Mouse (Mus musculus) CH12.LX (cell line): ENCODE results near the gene Mrpl44.

Experiments used
- CTCF ChIP-seq, 2 experiments: IDR thresholded peaks in 1 of 2; conservative IDR thresholded peaks in 1 of 2; 2 replicates each; pipeline ENCODE4 v1.5.1; 2011 to 2012; ENCODE audit warnings: low read depth in 2 of 2, low read length in 2 of 2, improper control_type of control experiment in 1 of 2, inconsistent platforms in 1 of 2, mild to moderate bottlenecking in 1 of 2, moderate library complexity in 1 of 2
- ETS1 ChIP-seq: conservative IDR thresholded peaks from 2 replicates; pipeline ENCODE4 v1.6.1; 2012; ENCODE audit warnings: low read depth, mild to moderate bottlenecking, inconsistent platforms, low read length, improper control_type of control experiment, moderate library complexity
- HCFC1 ChIP-seq: IDR thresholded peaks from 2 replicates; pipeline ENCODE4 v1.6.1; 2012; ENCODE audit warnings: low read depth, mild to moderate bottlenecking, inconsistent platforms, low read length, improper control_type of control experiment
- IRF4 ChIP-seq: IDR thresholded peaks from 2 replicates; pipeline ENCODE4 v1.6.1; 2014; ENCODE audit warnings: low read depth, mild to moderate bottlenecking, inconsistent platforms, low read length, improper control_type of control experiment
- MAFK ChIP-seq: IDR thresholded peaks from 2 replicates; pipeline ENCODE4 v1.6.1; 2011; ENCODE audit warnings: low read length, improper control_type of control experiment; ENCODE audit not compliant: insufficient replicate concordance
- MAX ChIP-seq: IDR thresholded peaks from 2 replicates; pipeline ENCODE4 v1.6.1; 2011; ENCODE audit warnings: low read length, improper control_type of control experiment
- MXI1 ChIP-seq: IDR thresholded peaks from 2 replicates; pipeline ENCODE4 v1.6.1; 2011; ENCODE audit warnings: mild to moderate bottlenecking, low read depth, low read length, improper control_type of control experiment
- MYC ChIP-seq: IDR thresholded peaks from 2 replicates; pipeline ENCODE4 v1.6.1; 2011; ENCODE audit warnings: low read depth, mild to moderate bottlenecking, improper control_type of control experiment, low read length
- POLR2A ChIP-seq: IDR thresholded peaks from 2 replicates; pipeline ENCODE4 v1.6.1; 2011; ENCODE audit warnings: low read depth, mild to moderate bottlenecking, improper control_type of control experiment, low read length
- POLR2AphosphoS2 ChIP-seq: IDR thresholded peaks from 2 replicates; pipeline ENCODE4 v1.6.1; 2011; ENCODE audit warnings: low read depth, low read length, improper control_type of control experiment
- UBTF ChIP-seq: IDR thresholded peaks from 2 replicates; pipeline ENCODE4 v1.6.1; 2012; ENCODE audit warnings: low read depth, mild to moderate bottlenecking, inconsistent platforms, low read length, improper control_type of control experiment, moderate library complexity
- USF1 ChIP-seq: IDR thresholded peaks from 2 replicates; pipeline ENCODE4 v1.6.1; 2014; ENCODE audit warnings: low read depth, mild to moderate bottlenecking, inconsistent platforms, low read length, improper control_type of control experiment
- ZNF384 ChIP-seq: IDR thresholded peaks from 2 replicates; pipeline ENCODE4 v1.6.1; 2012; ENCODE audit warnings: low read depth, low read length, improper control_type of control experiment, inconsistent platforms

DNA sequence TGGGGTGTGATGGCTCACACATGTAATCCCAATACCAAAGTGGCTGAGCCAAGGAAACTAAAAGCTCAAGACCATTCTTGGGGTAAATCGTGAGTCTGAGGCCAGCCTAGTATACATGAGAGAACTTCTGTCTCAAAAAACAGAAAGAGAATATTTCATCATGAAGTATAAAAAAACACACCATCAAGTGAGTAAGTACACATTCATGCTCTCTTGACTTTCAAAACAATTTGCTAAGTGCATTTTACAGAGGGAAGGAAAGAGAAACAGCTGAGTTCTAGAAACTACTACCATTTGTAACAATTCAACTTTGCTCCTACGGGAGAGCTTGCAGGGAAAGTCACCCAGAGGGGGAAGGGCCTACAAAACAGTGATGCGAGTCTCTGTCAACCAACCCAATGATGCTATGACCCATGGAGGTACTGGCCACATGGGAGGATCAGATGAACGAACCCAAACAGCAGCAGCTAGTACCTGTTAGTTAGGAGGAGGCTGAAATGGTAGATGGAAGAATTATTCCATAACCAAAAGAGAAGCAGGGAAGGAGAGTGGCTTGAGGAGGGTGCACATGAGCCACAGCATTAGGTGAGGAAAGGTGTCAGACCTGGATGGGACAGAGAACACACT lies 23.0 kb upstream of the Mrpl44 start:
- TF ChIP-seq CTCF (conservative IDR thresholded peaks at IDR 0.05 in 1 of 2, IDR thresholded peaks at IDR 0.05 in 1 of 2; ENCODE audit: low read depth in 2 of 2, low read length in 2 of 2) (no peak), POLR2A (no peak), ETS1 (no peak), HCFC1 (no peak), ZNF384 (no peak), MAFK (no peak), USF1 (no peak), MAX (no peak), UBTF (no peak), IRF4 (no peak), MYC (no peak), MXI1 (no peak), POLR2AphosphoS2 (no peak)
